Mouse (Mus musculus): Measurements from ENCODE around the gene Scg3.

Scg3 gene

DNA sequence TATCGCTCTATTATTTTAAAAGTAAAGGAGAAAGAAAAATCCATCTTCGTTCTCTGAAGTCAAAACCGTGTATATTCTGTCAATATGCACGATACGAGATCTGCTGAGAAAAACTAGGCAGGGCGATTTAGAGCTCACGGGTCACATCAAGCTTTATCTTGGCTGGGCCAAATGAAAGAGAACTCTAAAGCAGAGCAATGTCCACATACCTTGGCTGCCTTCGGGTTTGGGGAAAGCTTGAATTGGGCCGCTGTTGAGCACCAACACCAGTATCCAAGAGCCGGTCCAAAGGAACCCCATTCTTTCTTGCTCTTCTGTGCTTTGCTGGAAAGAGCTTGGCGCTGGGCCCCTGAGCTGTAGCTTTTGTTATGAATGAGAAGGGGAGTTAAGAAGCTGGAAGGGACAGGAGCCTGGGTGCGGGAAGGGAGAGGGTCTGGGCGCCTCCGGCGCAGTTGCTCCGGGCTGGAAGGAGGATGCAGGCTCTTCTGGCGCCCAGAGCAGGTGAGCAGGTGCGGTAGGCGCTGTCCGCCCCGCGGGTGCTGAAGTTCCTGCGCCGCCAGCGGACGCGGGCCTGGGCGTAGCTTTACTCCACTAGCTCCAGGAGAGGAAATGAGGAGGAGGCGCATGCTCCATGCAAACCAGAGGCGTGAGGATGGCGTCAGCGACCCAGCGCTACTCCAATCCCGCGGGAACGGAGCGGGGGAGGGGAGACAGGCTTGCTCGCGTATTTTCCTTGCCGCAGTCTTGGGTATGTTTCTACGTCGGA lies at the start of gene Scg3:
TSS of gene Scg3 (minus strand) at position 631 of the 766 bp plus-strand sequence.
- DNase-seq (ENCODE audit: low spot score in 2 of 2): peak; percentile 2 to 16

DNA sequence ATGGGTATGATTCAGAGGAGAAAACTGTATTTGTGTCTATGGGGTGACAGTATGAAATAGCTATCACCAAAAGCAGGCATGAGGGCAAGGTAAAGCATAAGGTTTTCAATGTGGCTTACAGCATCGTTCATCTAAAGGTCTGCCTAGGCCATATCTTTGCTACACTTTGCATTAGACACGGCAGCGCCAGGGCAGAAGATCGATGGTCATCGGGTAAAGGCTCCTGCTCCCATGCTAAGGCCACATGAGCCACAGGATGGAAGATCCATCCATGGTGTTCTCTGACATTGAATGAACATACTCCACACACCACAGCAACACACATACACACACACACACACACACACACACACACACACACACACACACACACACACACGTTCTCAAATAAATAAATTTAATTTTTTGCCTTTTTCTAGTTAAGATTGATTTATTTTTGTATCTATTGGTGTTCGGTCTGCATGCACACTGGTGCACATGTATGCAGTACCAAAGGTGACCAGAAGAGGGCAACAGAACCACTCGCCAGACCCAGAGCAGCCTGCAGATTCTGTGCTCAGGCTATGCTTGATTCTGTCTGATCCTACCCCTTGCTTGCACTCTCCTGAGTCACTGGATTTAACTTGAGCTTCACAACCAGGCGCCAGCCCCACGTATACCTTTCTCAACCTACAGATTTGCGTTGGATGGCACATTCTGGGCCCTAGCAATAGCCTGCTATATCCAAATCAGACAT lies 36.3 kb upstream of the Scg3 start:
- DNase-seq (ENCODE audit: low spot score in 2 of 2): peak in 1 of 2 experiments; percentile 47

DNA sequence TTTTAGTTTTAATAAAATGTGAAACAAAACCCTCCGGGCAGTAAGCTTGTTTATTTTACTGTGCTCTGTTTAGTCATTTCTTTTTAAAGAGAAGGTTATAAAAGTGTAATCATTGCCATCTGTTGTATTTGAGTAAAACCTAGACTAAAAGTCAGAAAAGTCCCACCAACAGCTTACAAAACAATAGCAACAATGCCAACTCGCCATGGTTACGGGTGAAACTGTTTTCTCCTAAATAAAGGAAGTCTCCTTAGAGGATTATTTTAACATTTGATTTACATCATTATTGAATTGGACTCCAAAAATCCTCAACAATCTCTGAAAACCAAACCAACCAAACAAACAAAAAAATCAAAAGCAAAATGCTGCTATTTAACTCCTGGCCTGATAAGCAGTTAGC lies 35.6 kb upstream of the Scg3 start:
- peak in 1 of 2 experiments; percentile 18 for DNase-seq (ENCODE audit: low spot score in 2 of 2)

DNA sequence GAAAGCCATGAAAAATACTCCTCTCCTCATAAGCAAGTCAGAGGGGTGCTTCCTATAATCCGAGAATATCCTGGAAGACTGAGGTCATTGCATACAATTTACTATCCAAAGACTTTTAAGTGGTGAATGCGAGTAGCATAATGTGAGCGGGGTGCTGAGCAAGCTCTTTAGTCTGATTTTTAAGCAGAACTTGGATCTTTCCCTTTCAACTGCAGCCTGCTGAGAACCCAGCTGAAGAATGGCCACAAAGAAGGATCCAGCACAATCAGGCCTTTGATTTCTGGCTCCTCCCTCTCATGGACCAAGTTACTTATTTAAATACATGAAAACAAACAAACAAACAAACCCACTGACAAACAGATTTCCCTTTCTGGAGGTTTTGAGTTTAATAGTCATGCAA lies 916 bp upstream of the Scg3 start:
- no peak for DNase-seq (ENCODE audit: low spot score in 2 of 2)

DNA sequence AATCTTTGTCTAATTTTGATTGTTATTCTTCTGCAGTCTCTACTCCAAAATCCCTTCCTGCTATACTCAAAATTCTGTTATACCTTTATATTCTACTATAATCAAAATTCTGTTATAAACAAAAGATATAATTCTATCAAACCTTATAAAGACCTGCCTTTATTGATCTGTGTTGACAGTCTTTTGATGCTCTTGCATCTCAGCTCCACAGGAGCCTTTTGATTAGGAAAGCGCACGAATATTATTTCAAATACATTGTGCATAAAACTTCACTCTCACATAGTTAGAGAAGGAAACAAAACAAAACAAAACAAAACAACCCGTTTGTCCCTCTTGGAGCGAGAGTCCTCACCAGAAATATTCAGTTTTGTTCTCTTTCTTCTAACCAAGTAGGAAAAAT lies 436 bp upstream of the Scg3 start:
- no peak for DNase-seq (ENCODE audit: low spot score in 2 of 2)

DNA sequence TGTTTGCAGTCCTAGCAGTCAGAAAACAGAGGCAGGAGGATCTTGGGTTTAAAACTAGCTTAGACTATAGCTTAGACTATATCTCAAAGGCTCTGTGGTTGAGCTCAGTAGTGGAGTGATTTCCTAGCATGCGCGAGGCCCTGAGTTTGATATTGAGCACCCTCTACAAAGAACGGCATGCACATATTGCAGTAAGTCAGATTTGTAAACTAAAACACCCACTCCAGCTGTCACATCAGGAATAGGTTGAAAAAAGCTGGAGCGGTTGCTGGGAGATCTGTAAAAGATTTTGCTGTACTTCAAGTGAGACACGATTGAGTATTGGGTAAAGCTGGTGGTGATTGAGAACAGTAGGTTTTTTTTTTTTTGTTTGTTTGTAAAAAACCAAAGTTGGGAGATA lies 3.2 kb downstream of the Scg3 start:
- DNase-seq (ENCODE audit: low spot score in 2 of 2): no peak

DNA sequence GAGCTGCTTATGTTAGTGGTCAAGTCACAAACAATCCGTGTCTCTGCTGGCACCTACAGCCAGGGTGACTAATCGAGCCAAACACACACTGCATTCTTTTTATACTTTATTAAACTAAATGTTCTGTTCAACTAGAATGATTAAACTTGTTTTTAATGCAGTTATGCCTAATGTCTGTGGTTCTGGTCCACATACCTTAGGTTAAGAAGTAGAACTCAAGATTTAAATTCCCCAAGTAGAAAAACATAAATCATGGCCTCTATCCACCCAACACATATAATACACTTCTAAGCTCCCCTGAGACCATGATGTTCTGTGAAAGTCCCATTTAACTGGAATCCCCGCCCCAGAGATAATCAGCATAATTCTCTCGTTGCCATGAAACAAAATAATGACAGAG lies 4.2 kb downstream of the Scg3 start:
- no peak for DNase-seq (ENCODE audit: low spot score in 2 of 2)

DNA sequence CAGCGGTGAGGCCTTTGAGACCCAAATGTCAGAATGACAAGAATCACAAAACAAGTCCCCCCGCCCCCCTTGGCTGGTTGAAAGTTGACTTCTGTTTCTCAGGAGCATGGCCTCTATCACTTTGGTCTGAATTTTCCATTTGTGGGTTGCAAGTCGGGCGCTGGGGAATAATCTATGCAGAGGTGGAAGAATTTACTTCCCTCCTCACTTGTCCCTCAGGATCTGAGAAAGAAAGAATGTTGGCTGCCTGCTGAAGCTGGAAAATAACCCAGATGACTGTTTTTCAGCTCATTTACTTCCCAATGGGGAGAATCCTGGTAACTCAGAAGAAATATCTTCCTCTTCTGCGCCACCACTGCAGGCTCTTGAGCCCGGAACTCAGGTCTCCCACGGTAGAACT lies 5.5 kb downstream of the Scg3 start:
- peak; percentile 18 to 22 for DNase-seq (ENCODE audit: low spot score in 2 of 2)

DNA sequence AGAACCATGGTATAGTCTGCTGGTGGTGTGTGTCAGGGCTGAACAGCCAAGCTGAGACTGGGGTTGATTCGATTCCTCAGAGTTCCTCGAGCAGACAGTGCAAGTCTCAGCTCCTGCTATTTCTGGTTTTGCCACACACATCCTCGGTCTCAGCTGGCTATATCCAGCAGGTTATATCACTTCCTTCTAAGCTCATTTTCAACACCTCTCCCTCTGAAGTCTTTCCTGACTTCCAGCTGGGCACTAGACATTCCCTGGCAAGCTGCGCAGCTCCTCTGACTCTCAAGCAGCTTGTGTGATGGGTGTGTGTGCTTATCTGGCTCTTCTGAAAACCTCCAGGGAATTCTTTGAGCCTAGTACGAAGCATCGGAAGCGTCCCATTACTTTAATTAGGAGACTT lies 7.6 kb downstream of the Scg3 start:
- peak; percentile 12 to 20 for DNase-seq (ENCODE audit: low spot score in 2 of 2)

DNA sequence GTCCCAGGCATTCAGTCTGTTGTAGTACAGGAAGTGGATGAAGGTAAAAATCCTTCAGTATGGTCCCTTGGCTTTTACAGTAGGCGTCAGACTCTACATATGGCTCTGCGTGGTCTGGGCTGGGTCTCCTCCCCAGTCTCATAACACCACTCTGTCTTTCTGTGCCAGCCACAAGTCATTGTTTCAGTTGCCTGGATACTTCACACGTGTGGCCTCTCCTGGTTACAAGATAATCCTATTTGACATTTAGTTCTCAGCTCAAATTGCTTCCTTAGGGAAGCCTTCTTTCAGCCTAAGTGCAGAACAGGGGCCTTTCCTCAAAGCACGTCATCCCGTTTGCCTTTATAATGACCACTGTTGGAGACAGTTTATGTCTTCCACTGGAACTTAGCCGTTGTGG lies 11.1 kb downstream of the Scg3 start:
- no peak for DNase-seq (ENCODE audit: low spot score in 2 of 2)

DNA sequence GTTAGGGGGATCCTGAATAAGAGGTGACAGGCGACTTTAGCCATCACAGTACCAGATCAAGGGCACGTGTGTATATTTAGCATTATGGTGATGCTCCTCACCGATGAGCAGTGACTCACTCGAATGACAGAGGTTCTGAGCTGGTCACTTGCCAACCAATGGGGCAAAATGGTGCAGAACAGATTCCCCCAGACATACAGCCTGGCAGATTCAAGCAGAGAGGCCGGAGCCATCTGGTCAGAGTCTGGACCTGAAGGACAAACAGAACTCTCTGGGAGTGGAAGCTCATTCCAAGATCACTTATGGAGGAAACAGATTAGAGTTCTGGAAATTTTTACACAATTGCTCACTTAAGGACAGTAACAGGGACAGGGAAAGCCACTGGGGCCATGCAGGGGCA lies 17.2 kb downstream of the Scg3 start:
- peak in 1 of 2 experiments; percentile 25 for DNase-seq (ENCODE audit: low spot score in 2 of 2)

DNA sequence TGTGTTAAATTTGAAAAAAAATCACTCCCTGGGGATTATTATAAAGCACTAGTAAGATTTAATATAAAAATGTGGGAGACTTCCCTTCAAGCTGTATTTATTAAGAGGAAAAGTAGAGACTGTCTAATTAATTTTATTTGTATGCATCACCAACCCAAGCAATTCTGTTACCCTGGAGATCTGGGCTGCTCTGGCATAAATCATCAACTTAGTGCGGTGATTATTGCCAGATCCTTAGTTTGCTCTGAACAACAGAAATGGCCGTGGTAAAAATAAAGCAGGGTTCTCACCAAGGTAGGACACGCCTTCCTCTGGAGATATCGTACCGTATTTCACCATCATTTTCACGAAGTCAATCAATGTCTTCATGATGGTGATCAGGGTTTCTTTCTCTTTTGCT lies 18.5 kb downstream of the Scg3 start:
- DNase-seq (ENCODE audit: low spot score in 2 of 2): no peak

DNA sequence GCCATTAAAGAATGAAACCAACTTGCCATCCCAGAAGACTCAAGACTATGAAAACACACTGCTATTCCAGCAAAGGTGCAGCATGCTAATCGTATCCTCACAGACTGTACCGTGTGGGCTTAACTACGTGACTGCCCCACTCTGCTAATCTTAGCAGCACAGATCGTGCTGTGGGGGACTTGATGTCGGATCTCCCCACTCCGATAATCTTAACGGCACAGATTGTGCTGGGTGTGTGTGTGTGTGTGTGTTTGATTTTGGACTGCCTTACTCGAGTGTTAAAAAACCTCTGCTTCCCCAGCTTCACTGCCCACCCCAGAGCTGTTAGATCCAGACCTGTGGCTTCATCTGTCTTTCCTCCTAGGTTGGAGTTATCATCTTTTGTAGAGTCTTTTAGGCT lies 22.9 kb downstream of the Scg3 start:
- DNase-seq (ENCODE audit: low spot score in 2 of 2): no peak

DNA sequence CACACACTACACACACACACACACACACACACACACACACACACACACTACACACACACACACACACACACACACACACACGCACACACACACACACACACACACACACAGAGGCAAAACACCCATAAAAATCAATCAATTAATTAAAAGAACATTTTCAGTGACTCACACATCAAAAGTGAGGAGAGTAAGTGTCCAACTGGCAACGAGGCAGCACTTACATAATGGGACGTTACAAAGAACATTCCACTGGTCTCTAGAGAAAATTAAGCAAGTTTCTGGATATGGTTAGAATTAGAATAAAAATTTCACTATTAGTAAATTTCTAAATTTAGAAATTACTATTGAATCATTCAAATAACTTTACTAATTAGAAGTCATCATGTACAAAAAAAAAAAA lies 27.4 kb downstream of the Scg3 start:
- DNase-seq (ENCODE audit: low spot score in 2 of 2): peak; percentile 46 to 56

DNA sequence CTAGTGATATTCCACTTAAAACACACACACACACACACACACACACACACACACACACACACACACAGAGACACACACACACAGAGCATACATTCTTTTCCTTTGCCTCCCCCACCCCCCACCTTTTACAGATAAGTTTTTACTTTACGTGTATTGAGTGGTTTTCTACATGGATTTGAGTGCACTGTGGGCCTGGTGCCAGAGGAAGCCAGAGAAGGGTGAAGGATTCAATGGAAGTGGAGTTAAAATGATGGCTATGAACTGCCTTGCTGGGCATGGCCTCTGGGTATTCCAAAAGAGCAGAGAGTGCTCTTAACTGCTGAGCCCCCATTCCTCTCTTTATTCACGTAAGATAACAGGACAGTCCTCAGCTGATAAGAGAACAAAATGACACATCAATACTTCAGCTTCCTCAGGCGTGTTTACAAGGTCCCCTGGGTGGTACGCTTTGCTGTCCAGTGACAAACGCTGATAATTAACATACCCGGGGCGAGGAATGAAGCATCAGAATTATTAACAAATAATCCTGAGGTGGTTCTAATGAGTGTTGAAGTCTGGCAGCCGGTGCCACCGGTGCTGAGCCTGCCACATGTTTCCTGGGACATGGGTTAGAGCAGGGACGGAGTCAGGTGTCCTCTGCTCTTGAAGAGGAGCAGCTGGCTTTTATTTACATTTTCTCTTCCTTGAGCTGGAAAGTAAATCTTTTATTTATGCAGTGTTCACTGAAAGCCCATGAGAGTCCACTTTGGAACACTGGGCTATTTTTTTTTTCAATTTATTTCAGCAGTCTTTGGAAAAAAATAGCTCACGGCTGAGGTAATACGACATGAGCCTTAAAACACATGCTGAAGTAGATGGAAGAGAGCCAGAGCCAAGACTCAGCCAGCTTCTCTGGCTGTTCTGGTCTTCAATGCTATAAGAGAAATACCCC lies 29.6 kb downstream of the Scg3 start:
- peak; percentile 50 to 66 for DNase-seq (ENCODE audit: low spot score in 2 of 2)

DNA sequence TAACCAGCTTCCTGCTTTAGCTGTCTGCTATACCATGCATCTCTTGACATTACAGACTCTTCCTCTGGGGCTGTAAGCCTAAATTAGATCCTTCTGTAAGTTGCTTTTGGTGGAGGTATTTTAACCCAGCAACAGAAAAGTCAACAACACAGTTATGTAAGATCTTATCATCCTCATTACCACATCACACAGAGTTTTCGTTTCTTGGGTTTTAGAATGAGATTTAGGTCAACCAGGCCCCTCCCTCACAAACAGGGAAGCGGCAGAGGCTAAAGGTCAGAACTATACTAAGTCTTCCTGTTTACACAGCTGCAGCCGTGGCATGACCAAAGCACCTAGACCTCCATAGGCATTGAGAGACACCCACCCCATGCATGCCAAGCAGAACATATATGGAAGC lies 38.5 kb downstream of the Scg3 start:
- no peak for DNase-seq (ENCODE audit: low spot score in 2 of 2)

DNA sequence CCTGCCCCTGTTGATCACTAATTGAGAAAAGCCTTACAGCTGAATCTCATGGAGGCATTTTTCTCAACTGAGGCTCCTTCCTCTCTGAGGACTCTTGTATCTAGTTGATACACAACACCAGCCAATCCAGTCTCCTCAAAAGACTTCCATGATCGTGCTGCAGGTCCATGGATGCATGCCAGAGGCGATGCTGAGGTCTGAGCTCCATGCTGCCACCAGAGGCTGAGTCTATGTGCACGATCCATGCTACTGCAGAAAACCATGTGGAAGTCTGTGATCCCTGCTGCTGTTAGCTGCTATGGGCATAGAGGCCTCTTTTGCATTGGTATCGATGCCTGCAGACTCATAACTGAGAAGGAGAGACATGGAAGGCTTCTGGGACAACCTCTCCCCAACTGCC lies 49.6 kb downstream of the Scg3 start:
- no peak for DNase-seq (ENCODE audit: low spot score in 2 of 2)

DNA sequence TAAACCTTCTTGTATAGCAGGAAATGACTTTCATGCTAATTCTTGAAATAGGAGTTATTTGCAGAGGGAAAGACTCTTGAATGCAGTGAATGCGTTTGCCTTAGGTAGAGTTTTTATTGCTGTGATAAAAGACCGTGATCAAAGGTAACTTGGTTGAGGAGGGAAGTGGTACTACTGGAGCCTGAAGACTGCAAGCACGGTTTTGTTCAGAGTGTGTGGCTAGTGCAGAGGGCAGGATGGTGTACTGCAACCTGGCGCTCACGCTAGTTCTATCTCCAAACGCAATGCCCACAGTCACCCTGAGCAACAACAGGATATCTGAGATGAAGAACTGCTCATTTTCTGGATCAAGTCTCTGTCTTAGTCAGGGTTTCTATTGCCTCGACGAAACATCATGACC lies 50.3 kb downstream of the Scg3 start:
- DNase-seq (ENCODE audit: low spot score in 2 of 2): no peak

DNA sequence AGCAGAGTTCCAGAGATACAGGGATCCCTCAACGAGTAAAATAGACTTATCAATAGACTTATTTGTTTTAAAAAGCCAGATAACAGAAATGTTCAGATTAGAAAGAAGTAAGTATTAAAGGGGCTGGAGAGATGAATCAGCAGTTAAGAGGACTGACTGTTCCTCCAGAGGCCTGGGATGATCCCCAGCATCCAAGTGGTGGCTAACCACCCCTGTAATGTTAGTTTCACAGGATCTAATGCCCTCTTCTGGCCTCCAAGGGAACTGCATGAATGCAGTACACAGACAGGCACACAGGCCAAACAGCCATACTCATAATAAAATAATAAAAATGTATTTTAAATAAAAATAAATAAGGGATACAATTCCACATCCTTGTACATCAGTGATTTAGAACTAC lies 51.0 kb downstream of the Scg3 start:
- no peak for DNase-seq (ENCODE audit: low spot score in 2 of 2)

DNA sequence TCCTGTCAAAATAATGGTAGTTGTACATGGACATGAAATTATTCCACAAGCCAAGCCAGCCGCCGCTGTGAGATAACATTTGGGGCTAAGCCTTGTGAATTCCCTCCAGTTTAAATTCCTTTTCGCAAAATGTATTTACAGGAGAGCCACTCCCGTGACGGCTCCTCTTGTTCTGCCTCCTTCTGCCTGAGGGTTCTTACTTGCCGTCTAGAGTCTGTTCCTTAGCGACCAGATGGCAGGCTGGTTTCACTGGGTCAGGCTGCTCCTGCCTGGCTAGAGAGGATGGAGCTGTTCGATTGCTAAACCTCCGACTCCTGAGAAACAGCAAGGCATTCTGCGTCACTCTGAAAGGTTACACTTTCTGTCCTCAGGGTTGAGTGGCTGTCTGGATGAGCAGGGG lies 51.7 kb downstream of the Scg3 start:
- no peak for DNase-seq (ENCODE audit: low spot score in 2 of 2)

DNA sequence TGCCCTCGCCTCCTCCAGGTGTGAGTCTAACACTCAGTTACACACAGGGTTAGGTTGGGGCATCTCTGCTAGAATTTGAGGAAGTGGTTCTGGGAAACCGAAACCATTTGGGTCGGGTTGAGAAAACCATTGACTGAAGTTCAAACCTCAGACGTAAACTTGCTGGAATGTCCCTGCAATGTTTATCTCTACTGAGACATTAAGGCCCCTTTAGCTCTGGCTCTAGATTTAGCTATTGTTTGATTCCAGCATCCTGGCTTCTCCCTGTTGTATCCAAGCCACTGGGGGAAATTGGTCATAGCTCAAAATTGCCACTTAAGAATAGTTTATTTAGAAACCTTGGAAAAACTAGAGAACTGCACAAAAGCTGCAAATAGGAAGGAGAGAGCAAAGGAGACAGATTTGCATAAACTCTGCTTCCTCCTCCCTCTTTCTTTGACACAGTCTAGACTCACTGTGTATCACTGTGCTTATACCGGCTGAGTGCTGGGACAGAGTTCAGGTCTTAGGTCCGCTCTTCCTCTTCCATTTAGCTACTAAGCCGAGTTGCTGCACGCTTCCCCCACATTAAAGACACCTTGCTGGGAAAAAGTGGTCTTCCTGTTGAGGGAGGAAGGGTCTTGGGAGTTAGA lies 52.9 kb downstream of the Scg3 start:
- DNase-seq (ENCODE audit: low spot score in 2 of 2): peak; percentile 26 to 36

DNA sequence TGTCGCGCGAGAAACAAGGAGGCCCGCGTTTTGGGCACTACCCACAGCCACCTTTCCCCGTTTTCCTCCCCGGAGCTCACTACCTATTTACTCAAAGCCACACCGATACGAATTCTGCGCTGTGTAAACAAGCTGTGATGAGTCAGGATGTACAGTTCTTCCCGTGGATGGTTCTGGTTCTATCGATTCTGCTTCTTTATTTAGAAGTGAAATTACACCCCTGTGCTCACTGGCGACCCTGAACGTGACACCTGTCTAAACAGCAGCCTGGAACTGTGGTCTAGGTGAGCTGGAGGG lies 57.6 kb downstream of the Scg3 start:
- DNase-seq (ENCODE audit: low spot score in 2 of 2): peak in 1 of 2 experiments; percentile 14
